ENCODE assay signal across 8 mouse cellular contexts in genomic region chr2:142900120-142900861, GRCm38 (mm10). TPM values are rescaled to one million over a fixed set of nuclear protein-coding genes. Genes with fewer than 3 reads are reported as not detected.
DNase-seq lines count a peak whose midpoint lies in the region; ATAC-seq and TF ChIP-seq lines count a peak whose summit lies in the region.

No protein-coding gene starts in this region.

- H3K27ac ChIP-seq in gastrocnemius, adult 2 months = peak overlapping the region; percentile 94
- H3K27ac ChIP-seq in forebrain, embryonic 12.5 days = no peak overlapping the region
- H3K27ac ChIP-seq in liver, embryonic 13.5 days = 0 out of 2 replicates have a peak overlapping the region, but pooled peaks have one; percentile 53

- intact Hi-C loops in gastrocnemius, adult 2 months (cut with DNase I) = loop anchor here (2.0 to 5.0 kb wide), 2 partner anchors 19 to 38 kb away; no protein-coding TSS in a partner anchor
- intact Hi-C loops in gastrocnemius, postnatal 36 days (cut with DNase I) = loop anchor here (10.0 kb wide), 1 partner anchor 165 kb away; the partner anchor contains the start of gene Snrpb2

- H3K4me3 ChIP-seq in gastrocnemius, adult 2 months = peak overlapping the region; percentile 84
- peak overlapping the region; percentile 77 for H3K4me3 ChIP-seq in forebrain, embryonic 12.5 days (replicated peaks)
- H3K4me3 ChIP-seq in liver, embryonic 13.5 days (replicated peaks) = peak overlapping the region; percentile 79

- no peak for DNase-seq in gastrocnemius, adult 2 months
- no peak for DNase-seq in gastrocnemius, postnatal 36 days
- peak; percentile 12 to 22 for DNase-seq in B cell, adult 2 months
- no peak for DNase-seq in liver, embryonic 13.5 days
- no peak for DNase-seq in urinary bladder, postnatal 4 days (ENCODE audit: low spot score in 2 of 2)
- DNase-seq in urinary bladder, postnatal 25 days (ENCODE audit: low spot score) = no peak
- DNase-seq in thymus, postnatal 14 days = no peak

- H3K9ac ChIP-seq in forebrain, embryonic 12.5 days = no peak overlapping the region
- peak overlapping the region; percentile 86 for H3K9ac ChIP-seq in liver, embryonic 13.5 days

- H3K27me3 ChIP-seq in forebrain, embryonic 12.5 days = no peaks in the 10 kb centered on the region
- no peaks in the 10 kb centered on the region for H3K27me3 ChIP-seq in liver, embryonic 13.5 days

- no peaks in the 10 kb centered on the region for H3K9me3 ChIP-seq in forebrain, embryonic 12.5 days
- H3K9me3 ChIP-seq in liver, embryonic 13.5 days (replicated peaks) = no peaks in the 10 kb centered on the region

- H3K4me1 ChIP-seq in forebrain, embryonic 12.5 days = peaks cover 11% of the 10 kb centered on the region
- peaks cover 29% of the 10 kb centered on the region for H3K4me1 ChIP-seq in liver, embryonic 13.5 days (replicated peaks)

- ATAC-seq in forebrain, embryonic 12.5 days (ENCODE audit: low FRiP score) = no peak
- no peak for ATAC-seq in liver, embryonic 13.5 days (ENCODE audit: low read depth)

- WGBS in forebrain, embryonic 12.5 days = 63% methylated on average over 10 of the region's 10 CpGs
- 31% methylated on average over 10 of the region's 10 CpGs for WGBS in liver, embryonic 13.5 days (ENCODE audit: insufficient replicate concordance)

- no peaks in the 10 kb centered on the region for H3K36me3 ChIP-seq in forebrain, embryonic 12.5 days (replicated peaks)
- no peaks in the 10 kb centered on the region for H3K36me3 ChIP-seq in liver, embryonic 13.5 days

- peak overlapping the region; percentile 84 for H3K4me2 ChIP-seq in forebrain, embryonic 12.5 days
- peak overlapping the region; percentile 97 for H3K4me2 ChIP-seq in liver, embryonic 13.5 days

- no peak for TF ChIP-seq CTCF in gastrocnemius, adult 2 months (IDR thresholded peaks at IDR 0.05)

RNA-seq across cellular contexts. Expression of gene Kif16b, which starts 1.0 kb away (rescaled TPM):
- 10 to 100 TPM; 35.4 to 39.1 TPM for total RNA-seq in gastrocnemius, adult 2 months (2021)
- total RNA-seq in gastrocnemius, postnatal 36 days (2021) = 10 to 100 TPM; 29.4 to 36.8 TPM
- polyA plus RNA-seq in forebrain, embryonic 12.5 days (2016; fragmentation: Nextera tagmentation; extraction: Ambion mirVana) = 6.5 and 7.3 TPM in 2 replicates
- 2.9 and 4.1 TPM in 2 replicates for polyA plus RNA-seq in liver, embryonic 13.5 days (2015; fragmentation: Nextera tagmentation; extraction: Ambion mirVana)

Comparison
In these comparisons a context has a peak if more than half of its experiments do, and no peak if none do; other contexts are left out.
1. DNase-seq: peak in B cell, adult 2 months (2 of 2); none in gastrocnemius, adult 2 months (single experiment), gastrocnemius, postnatal 36 days (0 of 2), liver, embryonic 13.5 days (single experiment), urinary bladder, postnatal 4 days (0 of 2), urinary bladder, postnatal 25 days (single experiment) and thymus, postnatal 14 days (single experiment).
2. Peak in every context shown above with its lines, with median percentiles within 50 percentile points of each other: H3K4me3 ChIP-seq.